Mouse (Mus musculus) heart, embryonic 15.5 days (tissue): Measurements from ENCODE around the gene Thra. TPM values are rescaled to one million over a fixed set of nuclear protein-coding genes. Genes with fewer than 3 reads are reported as not detected.

Experiments used
- ATAC-seq: fragments of 200-750 bp; cut with Nextera tagmentation; replicated peaks from 2 replicates; pipeline ENCODE4 v1.8.0; 2017; ENCODE audit warnings: low read depth, moderate TSS enrichment; ENCODE audit not compliant: insufficient number of reproducible peaks, insufficient read depth, low FRiP score
- H3K27ac ChIP-seq: fragments of 300-500 bp; sonication (generic); 2 replicates; pipeline ENCODE4 v1.5.1; 2015; ENCODE audit warnings: mild to moderate bottlenecking, inconsistent platforms
- H3K27me3 ChIP-seq: fragments of 300-500 bp; sonication (generic); 2 replicates; pipeline ENCODE4 v1.6.1; 2015; ENCODE audit warnings: inconsistent platforms
- H3K36me3 ChIP-seq: fragments of 300-500 bp; sonication (generic); 2 replicates; pipeline ENCODE4 v1.6.1; 2015; ENCODE audit warnings: mild to moderate bottlenecking, inconsistent platforms
- H3K4me1 ChIP-seq: fragments of 300-500 bp; sonication (generic); replicated peaks from 2 replicates; pipeline ENCODE4 v1.6.1; 2015; ENCODE audit warnings: inconsistent platforms
- H3K4me2 ChIP-seq: fragments of 300-500 bp; sonication (generic); 2 replicates; pipeline ENCODE4 v1.6.1; 2015; ENCODE audit warnings: inconsistent platforms, mild to moderate bottlenecking, moderate library complexity
- H3K4me3 ChIP-seq: fragments of 300-500 bp; sonication (generic); 2 replicates; pipeline ENCODE4 v1.5.1; 2015; ENCODE audit warnings: mild to moderate bottlenecking, inconsistent platforms
- H3K9ac ChIP-seq: fragments of 300-500 bp; sonication (generic); 2 replicates; pipeline ENCODE4 v1.6.1; 2015; ENCODE audit warnings: mild to moderate bottlenecking, inconsistent platforms
- H3K9me3 ChIP-seq: fragments of 300-500 bp; sonication (generic); replicated peaks from 2 replicates; pipeline ENCODE4 v1.6.1; 2016; ENCODE audit warnings: inconsistent platforms
- WGBS: fragments of 180-500 bp; shearing (Covaris S2); methylation state at CpG from one replicate; pipeline ENCODE4 v1.1.7; 2015; ENCODE audit warnings: mixed read lengths; 5-methylcytosine and 5-hydroxymethylcytosine counted together
- polyA plus RNA-seq: library from polyadenylated mRNA; unstranded; fragments of >200 nt; fragmentation: Nextera tagmentation; extraction: Ambion mirVana; gene quantifications from 2 replicates; pipeline ENCODE4 v1.2.1, GENCODE M21; 2015

Thra gene
- polyA plus RNA-seq, 1 experiment from 2014 or later = 34.8 TPM

- Histone ChIP-seq H3K27me3 (no peaks in the 10 kb centered on the region), H3K27ac (no peak overlapping the region), H3K9ac (no peak overlapping the region), H3K4me3 (no peak overlapping the region), H3K4me2 (no peak overlapping the region), H3K9me3 (no peaks in the 10 kb centered on the region), H3K4me1 (peaks cover 29% of the 10 kb centered on the region), H3K36me3 (no peaks in the 10 kb centered on the region)
- no peak for ATAC-seq
- 51% methylated on average over 4 of the region's 4 CpGs for WGBS
These were observed 2.0 kb upstream of the Thra start for GRCm38 (mm10) chr11:98738428-98738911.

DNA sequence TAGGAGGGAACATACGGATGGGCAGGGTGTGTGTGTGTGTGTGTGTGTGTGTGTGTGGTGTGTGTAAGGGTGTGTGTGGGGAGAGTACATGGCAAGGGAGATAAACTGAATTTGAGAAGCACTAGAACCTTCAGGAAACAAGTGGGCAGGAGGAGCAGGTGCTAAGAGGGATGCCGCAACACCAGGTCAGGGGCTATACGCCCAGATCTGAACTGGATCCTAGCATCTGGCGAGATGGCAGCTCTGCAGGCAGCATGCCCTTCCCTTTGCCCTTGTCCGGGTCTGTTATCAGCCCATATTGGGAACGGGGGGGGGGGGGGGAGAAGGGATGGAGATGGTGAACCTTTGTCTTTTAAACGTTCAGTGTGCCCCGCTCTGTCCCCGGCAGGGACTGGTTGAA lies 1.5 kb upstream of the Thra start:
- Histone ChIP-seq H3K36me3 (no peaks in the 10 kb centered on the region), H3K4me2 (no peak overlapping the region), H3K9me3 (no peaks in the 10 kb centered on the region), H3K4me3 (no peak overlapping the region), H3K27ac (0 out of 2 replicates have a peak overlapping the region, but pooled peaks have one; percentile 96), H3K9ac (no peak overlapping the region), H3K27me3 (no peaks in the 10 kb centered on the region), H3K4me1 (peaks cover 34% of the 10 kb centered on the region)
- WGBS = 63% methylated on average over 9 of the region's 9 CpGs
- no peak for ATAC-seq

GRCm38 (mm10) chr11:98740026-98740392 lies 429 bp upstream of the Thra start:
- no peaks in the 10 kb centered on the region for H3K27me3 ChIP-seq
- H3K9me3 ChIP-seq = no peaks in the 10 kb centered on the region
- peak overlapping the region; percentile 96 for H3K27ac ChIP-seq
- peak overlapping the region; percentile 89 for H3K4me2 ChIP-seq
- H3K4me1 ChIP-seq = peaks cover 45% of the 10 kb centered on the region
- WGBS = 10% methylated on average over 8 of the region's 8 CpGs
- H3K9ac ChIP-seq = peak overlapping the region; percentile 88
- ATAC-seq = 0 out of 2 replicates have a peak, but pooled peaks have one; percentile 1
- peak overlapping the region; percentile 79 for H3K4me3 ChIP-seq
- H3K36me3 ChIP-seq = no peaks in the 10 kb centered on the region

GRCm38 (mm10) chr11:98741051-98741620 lies 698 bp downstream of the Thra start:
- under 1% methylated on average over 17 of the region's 17 CpGs for WGBS
- Histone ChIP-seq H3K27ac (peak overlapping the region; percentile 96), H3K9me3 (no peaks in the 10 kb centered on the region), H3K4me2 (peak overlapping the region; percentile 89), H3K4me1 (peaks cover 56% of the 10 kb centered on the region), H3K36me3 (no peaks in the 10 kb centered on the region), H3K4me3 (peak overlapping the region; percentile 79), H3K9ac (peak overlapping the region; percentile 88), H3K27me3 (no peaks in the 10 kb centered on the region)
- no peak for ATAC-seq

DNA sequence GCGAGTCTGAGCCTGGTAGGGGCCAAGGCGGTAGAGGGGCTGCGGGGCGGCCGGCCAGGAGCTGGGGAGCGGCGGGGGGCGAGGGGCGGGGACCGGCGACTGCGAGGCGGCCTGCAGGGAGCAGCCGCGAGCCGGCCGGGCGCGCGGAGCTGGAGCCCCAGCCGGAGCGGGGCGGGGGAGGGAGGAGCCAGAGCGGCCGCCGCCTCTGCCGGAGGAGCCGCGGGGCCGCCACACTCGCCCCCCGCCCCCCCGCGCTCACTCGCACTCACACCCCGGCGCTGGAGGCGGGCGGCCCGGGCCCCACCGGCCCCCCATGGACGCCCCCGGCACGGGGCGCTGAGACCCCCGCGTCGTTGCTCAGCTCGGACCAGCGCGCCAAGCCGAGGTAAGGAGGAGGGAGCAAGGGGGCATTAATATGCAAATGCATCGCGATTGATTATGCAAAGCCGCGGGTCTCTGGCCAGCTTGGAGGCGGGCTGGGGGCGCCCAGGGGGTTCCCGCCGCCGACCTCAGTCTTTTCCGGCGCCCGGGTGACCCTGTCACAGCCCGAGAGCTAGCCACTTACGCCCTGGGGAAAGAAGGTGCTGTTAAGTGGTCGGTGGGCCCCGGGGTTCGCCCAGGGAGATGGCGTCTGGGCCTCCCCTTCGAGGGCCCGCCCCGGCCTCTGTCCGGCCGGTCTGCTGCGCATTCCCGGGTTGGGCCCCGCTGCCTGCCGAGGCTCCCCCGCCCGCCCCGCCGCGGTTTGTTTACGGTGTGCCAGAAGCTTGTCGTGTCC lies 1.4 kb downstream of the Thra start:
- peak; percentile 76 for ATAC-seq
- H3K36me3 ChIP-seq = no peaks in the 10 kb centered on the region
- peaks cover 63% of the 10 kb centered on the region for H3K4me1 ChIP-seq
- peak overlapping the region; percentile 79 for H3K4me3 ChIP-seq
- H3K9ac ChIP-seq = peak overlapping the region; percentile 88
- H3K9me3 ChIP-seq = no peaks in the 10 kb centered on the region
- peak overlapping the region; percentile 89 for H3K4me2 ChIP-seq
- H3K27me3 ChIP-seq = no peaks in the 10 kb centered on the region
- peak overlapping the region; percentile 96 for H3K27ac ChIP-seq
- under 1% methylated on average over 78 of the region's 86 CpGs for WGBS

GRCm38 (mm10) chr11:98742397-98743291 lies 2.2 kb downstream of the Thra start:
- Histone ChIP-seq H3K4me1 (peaks cover 70% of the 10 kb centered on the region), H3K9me3 (no peaks in the 10 kb centered on the region), H3K27me3 (no peaks in the 10 kb centered on the region), H3K9ac (peak overlapping the region; percentile 88), H3K4me2 (peak overlapping the region; percentile 89), H3K4me3 (peak overlapping the region; percentile 79), H3K27ac (peak overlapping the region; percentile 96), H3K36me3 (no peaks in the 10 kb centered on the region)
- no peak for ATAC-seq
- 1% methylated on average over 21 of the region's 21 CpGs for WGBS

DNA sequence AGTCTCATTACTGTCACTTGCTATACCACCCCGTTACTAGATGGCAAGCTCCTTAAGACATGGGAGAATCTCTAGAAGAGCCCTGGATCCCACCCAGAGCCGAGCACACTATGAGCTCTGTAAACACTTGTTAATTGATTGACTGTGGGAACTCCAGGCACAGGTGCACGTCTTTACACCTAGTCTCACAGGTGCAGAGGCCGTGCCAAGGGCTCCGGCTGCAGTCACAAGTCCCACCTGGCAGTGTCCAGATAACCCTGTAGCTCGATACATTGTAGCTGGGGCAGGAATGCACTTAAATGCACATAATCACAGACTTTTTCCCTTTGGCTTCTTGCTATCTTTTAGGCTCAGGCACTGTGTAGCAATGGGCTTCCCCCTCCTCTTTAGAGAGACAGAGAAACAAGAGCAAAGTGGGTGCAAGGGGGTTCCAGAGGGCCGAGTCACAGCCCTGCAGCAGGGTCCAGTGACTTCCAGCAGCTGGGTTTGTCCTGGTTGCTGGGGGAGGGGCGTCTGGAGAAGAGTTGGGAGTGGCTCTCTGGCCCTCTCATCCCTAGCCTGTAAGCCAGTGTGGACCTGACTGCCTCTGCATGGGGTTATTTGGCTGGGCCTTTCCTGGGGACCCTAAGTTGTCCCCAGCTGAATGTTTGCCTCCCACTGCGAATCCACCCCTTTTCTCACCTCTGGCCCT lies 3.4 kb downstream of the Thra start:
- H3K27me3 ChIP-seq = no peaks in the 10 kb centered on the region
- H3K4me2 ChIP-seq = peak overlapping the region; percentile 89
- peak overlapping the region; percentile 88 for H3K9ac ChIP-seq
- peak overlapping the region; percentile 79 for H3K4me3 ChIP-seq
- H3K27ac ChIP-seq = peak overlapping the region; percentile 96
- H3K36me3 ChIP-seq = no peaks in the 10 kb centered on the region
- no peaks in the 10 kb centered on the region for H3K9me3 ChIP-seq
- peak; percentile 3; the same call in 1 of the 2 replicates for ATAC-seq
- H3K4me1 ChIP-seq = peaks cover 79% of the 10 kb centered on the region
- WGBS = 6% methylated on average over 9 of the region's 9 CpGs

DNA sequence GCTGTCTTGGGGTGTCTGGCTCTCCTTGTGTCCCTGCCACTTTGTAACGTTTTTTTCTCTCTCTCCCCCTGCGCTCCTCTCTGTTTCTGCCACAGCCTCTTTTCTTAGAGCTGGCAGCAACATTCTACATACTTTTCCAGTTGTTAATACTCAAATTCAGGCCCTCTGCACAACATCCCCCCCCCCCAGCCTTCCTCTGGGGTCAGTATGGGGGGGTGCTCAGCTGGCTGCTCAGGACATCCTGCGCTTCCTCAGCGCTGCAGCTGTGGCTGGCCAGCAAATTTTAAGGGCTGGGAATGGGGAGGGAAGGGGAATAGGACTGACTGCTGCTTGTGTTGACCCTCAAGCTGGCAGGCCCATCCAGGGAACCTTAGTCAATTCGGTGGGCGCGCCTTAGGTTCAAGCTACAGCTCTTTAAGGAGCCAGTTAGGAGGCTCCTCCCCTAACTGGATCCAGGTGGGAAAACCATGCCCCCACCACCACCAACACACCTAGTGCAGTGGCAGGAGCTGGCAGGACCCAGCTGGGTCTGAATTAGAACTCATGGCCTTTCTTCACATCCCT lies 4.1 kb downstream of the Thra start:
- ATAC-seq = no peak
- peak overlapping the region; percentile 96 for H3K27ac ChIP-seq
- no peaks in the 10 kb centered on the region for H3K27me3 ChIP-seq
- peak overlapping the region; percentile 89 for H3K4me2 ChIP-seq
- WGBS = 38% methylated on average over 7 of the region's 7 CpGs
- H3K36me3 ChIP-seq = no peaks in the 10 kb centered on the region
- H3K9me3 ChIP-seq = no peaks in the 10 kb centered on the region
- H3K9ac ChIP-seq = peak overlapping the region; percentile 88
- peak overlapping the region; percentile 79 for H3K4me3 ChIP-seq
- H3K4me1 ChIP-seq = peaks cover 80% of the 10 kb centered on the region

DNA sequence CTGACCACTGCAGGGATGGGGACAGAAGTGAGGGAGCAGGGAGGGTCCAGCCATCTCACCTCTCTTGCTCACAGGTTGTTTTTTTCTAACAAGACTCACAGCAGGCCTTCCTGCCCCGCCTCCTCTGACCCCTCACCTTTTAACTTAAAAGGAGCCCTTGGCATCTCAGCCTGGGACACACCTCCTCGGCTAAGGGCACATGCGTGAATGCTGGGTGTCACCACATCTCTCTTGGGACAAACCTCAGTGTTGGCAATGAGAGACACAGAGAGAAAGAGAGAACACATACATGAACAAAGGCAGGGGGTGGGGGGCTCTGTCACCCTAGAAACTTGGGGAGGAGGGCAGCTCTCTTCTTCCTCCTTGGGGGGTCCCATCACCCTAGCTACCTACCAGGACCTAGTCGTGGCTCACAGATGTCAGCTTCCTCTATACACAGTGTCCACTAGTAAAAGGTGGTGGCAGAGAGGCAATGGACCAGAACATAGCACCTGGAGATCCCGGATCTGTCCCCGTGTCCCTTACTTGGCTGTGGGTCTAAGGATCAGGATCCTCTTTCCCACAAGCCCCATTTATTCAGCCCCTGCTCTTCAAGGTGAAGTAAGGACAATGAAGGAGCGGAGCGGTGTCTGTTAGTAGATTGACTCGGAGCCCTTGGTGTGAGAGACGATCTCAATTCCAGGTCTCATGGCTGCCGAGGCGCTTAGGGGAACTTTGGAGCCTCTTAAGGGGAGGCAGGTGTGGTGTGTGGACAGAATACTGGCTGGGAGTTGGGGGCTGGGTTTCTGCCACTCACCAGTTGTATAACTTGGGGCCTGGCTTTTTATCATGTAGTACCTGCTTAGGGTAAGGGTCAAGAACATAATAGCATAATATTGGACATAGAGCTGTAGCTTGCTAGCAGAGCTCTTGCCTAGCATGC lies 5.8 kb downstream of the Thra start:
- Histone ChIP-seq H3K4me3 (peak overlapping the region; percentile 31; the same call in 1 of the 2 replicates), H3K4me2 (peak overlapping the region; percentile 60), H3K9me3 (no peaks in the 10 kb centered on the region), H3K36me3 (no peaks in the 10 kb centered on the region), H3K9ac (peak overlapping the region; percentile 41; the same call in 1 of the 2 replicates), H3K4me1 (peaks cover 86% of the 10 kb centered on the region), H3K27ac (peak overlapping the region; percentile 87), H3K27me3 (no peaks in the 10 kb centered on the region)
- ATAC-seq = no peak
- 40% methylated on average over 12 of the region's 12 CpGs for WGBS
